8 mouse cellular contexts compared by ENCODE assay signal in genomic region chr6:54971731-54972110, GRCm38 (mm10). TPM values are rescaled to one million over a fixed set of nuclear protein-coding genes. Genes with fewer than 3 reads are reported as not detected.
DNase-seq lines count a peak whose midpoint lies in the region; ATAC-seq and TF ChIP-seq lines count a peak whose summit lies in the region.

No protein-coding gene starts in this region.

- H3K9me3 ChIP-seq in embryonic facial prominence, embryonic 15.5 days (replicated peaks) = no peaks in the 10 kb centered on the region
- no peaks in the 10 kb centered on the region for H3K9me3 ChIP-seq in hindbrain, embryonic 14.5 days (ENCODE audit: control insufficient read depth, low read length)
- H3K9me3 ChIP-seq in liver, embryonic 14.5 days (ENCODE audit: control insufficient read depth, low read length) = no peaks in the 10 kb centered on the region

- H3K9ac ChIP-seq in embryonic facial prominence, embryonic 15.5 days = peak overlapping the region; percentile 57
- no peak overlapping the region for H3K9ac ChIP-seq in hindbrain, embryonic 14.5 days
- no peak overlapping the region; the same call in 1 of the 2 replicates for H3K9ac ChIP-seq in liver, embryonic 14.5 days (replicated peaks)

- TF ChIP-seq POLR2A in small intestine, adult 2 months (IDR thresholded peaks at IDR 0.05; ENCODE audit: low read depth, low read length) = no peak

- peak overlapping the region; percentile 69 for H3K4me3 ChIP-seq in embryonic facial prominence, embryonic 15.5 days (replicated peaks)
- peak overlapping the region; percentile 44 for H3K4me3 ChIP-seq in hindbrain, embryonic 14.5 days (replicated peaks; ENCODE audit: low read length)
- H3K4me3 ChIP-seq in liver, embryonic 14.5 days (ENCODE audit: insufficient read depth in 1 of 2, low read depth in 2 of 2, low read length in 2 of 2) = peak overlapping the region; percentile 51 to 67
- H3K4me3 ChIP-seq in small intestine, adult 2 months (ENCODE audit: low read depth, low read length) = peak overlapping the region; percentile 95

- no peak for TF ChIP-seq EP300 in liver, embryonic 14.5 days (IDR thresholded peaks at IDR 0.05; ENCODE audit: low read depth)

- no peaks in the 10 kb centered on the region for H3K27me3 ChIP-seq in embryonic facial prominence, embryonic 15.5 days
- H3K27me3 ChIP-seq in hindbrain, embryonic 14.5 days (ENCODE audit: control insufficient read depth, insufficient read depth, low read length) = peaks cover 16% of the 10 kb centered on the region; the same call in 1 of the 2 replicates
- H3K27me3 ChIP-seq in liver, embryonic 14.5 days (ENCODE audit: control insufficient read depth, insufficient read depth, low read length) = peaks cover 8% of the 10 kb centered on the region
- H3K27me3 ChIP-seq in small intestine, adult 2 months (ENCODE audit: control insufficient read depth, insufficient read depth, low read length) = no peaks in the 10 kb centered on the region

- H3K4me1 ChIP-seq in embryonic facial prominence, embryonic 15.5 days = no peaks in the 10 kb centered on the region
- H3K4me1 ChIP-seq in hindbrain, embryonic 14.5 days (replicated peaks; ENCODE audit: control insufficient read depth, insufficient read depth, low read length) = no peaks in the 10 kb centered on the region
- H3K4me1 ChIP-seq in liver, embryonic 14.5 days (replicated peaks; ENCODE audit: control insufficient read depth in 2 of 2, insufficient read depth in 2 of 2, low read length in 1 of 2) = 0 out of 4 replicates have a peak, but pooled peaks cover 0 to 2% of the 10 kb centered on the region in 2 experiments
- H3K4me1 ChIP-seq in small intestine, adult 2 months (ENCODE audit: control insufficient read depth, insufficient read depth, insufficient read length, low read length) = peaks cover 11% of the 10 kb centered on the region

- no peaks in the 10 kb centered on the region for H3K36me3 ChIP-seq in embryonic facial prominence, embryonic 15.5 days
- H3K36me3 ChIP-seq in hindbrain, embryonic 14.5 days (replicated peaks; ENCODE audit: control insufficient read depth, insufficient read depth) = no peaks in the 10 kb centered on the region
- H3K36me3 ChIP-seq in liver, embryonic 14.5 days (replicated peaks; ENCODE audit: control insufficient read depth, insufficient read depth, low read depth) = no peaks in the 10 kb centered on the region
- no peaks in the 10 kb centered on the region for H3K36me3 ChIP-seq in small intestine, adult 2 months (ENCODE audit: control insufficient read depth, insufficient read depth, low read length)

- no peak for ATAC-seq in embryonic facial prominence, embryonic 15.5 days (ENCODE audit: insufficient number of reproducible peaks, low FRiP score, low TSS enrichment, low read depth)
- ATAC-seq in hindbrain, embryonic 14.5 days (ENCODE audit: low FRiP score) = no peak
- ATAC-seq in liver, embryonic 14.5 days (ENCODE audit: insufficient read depth) = no peak

- TF ChIP-seq CTCF in liver, embryonic 14.5 days (IDR thresholded peaks at IDR 0.05; ENCODE audit: low read depth) = no peak
- TF ChIP-seq CTCF in small intestine, adult 2 months (IDR thresholded peaks at IDR 0.05; ENCODE audit: extremely low read depth, insufficient read length, insufficient replicate concordance, low read depth, low read length) = no peak

- H3K4me2 ChIP-seq in embryonic facial prominence, embryonic 15.5 days (replicated peaks) = peak overlapping the region; percentile 67
- peak overlapping the region; percentile 84 for H3K4me2 ChIP-seq in hindbrain, embryonic 14.5 days (replicated peaks)
- peak overlapping the region; percentile 76 for H3K4me2 ChIP-seq in liver, embryonic 14.5 days (ENCODE audit: low read depth)

- 14% methylated on average over 8 of the region's 8 CpGs for WGBS in embryonic facial prominence, embryonic 15.5 days
- 12% methylated on average over 8 of the region's 8 CpGs for WGBS in hindbrain, embryonic 14.5 days
- WGBS in liver, embryonic 14.5 days (ENCODE audit: insufficient replicate concordance) = 37% methylated on average over 8 of the region's 8 CpGs
- WGBS in small intestine, adult 2 months = 12% methylated on average over 8 of the region's 8 CpGs

- DNase-seq in adrenal gland, adult (ENCODE audit: inconsistent age in 2 of 2, low spot score in 1 of 2) = peak; percentile 37 to 79
- DNase-seq in adrenal gland, postnatal 4 days (ENCODE audit: low spot score in 2 of 2) = no peak
- DNase-seq in hindbrain, embryonic 14.5 days (ENCODE audit: low spot score) = no peak
- no peak for DNase-seq in liver, embryonic 14.5 days (ENCODE audit: low read depth in 3 of 3, low spot score in 3 of 3)
- DNase-seq in frontal cortex, postnatal 14 days (ENCODE audit: low spot score in 2 of 2) = no peak
- DNase-seq in right cerebral cortex, postnatal 25 days = no peak

- peak overlapping the region; percentile 77 for H3K27ac ChIP-seq in embryonic facial prominence, embryonic 15.5 days (replicated peaks)
- H3K27ac ChIP-seq in hindbrain, embryonic 14.5 days = peak overlapping the region; percentile 33; the same call in 1 of the 2 replicates
- H3K27ac ChIP-seq in liver, embryonic 14.5 days = no peak overlapping the region
- H3K27ac ChIP-seq in small intestine, adult 2 months (ENCODE audit: insufficient read depth, low read depth, low read length) = peak overlapping the region; percentile 89

RNA-seq across cellular contexts. Expression of gene Nod1, which starts 0.7 kb away (rescaled TPM):
- total RNA-seq in adrenal gland, postnatal 4 days (2021) = 1 to 10 TPM; 9.1 to 9.8 TPM
- polyA plus RNA-seq in embryonic facial prominence, embryonic 15.5 days (2015; fragmentation: Nextera tagmentation; extraction: Ambion mirVana) = 8.8 and 10.6 TPM in 2 replicates
- 2.7 and 3.3 TPM in 2 replicates for polyA plus RNA-seq in hindbrain, embryonic 14.5 days (2014; fragmentation: Nextera tagmentation; extraction: Ambion mirVana)
- polyA plus RNA-seq in liver, embryonic 14.5 days (2012; rRNA removed) = 1.9 TPM in 2 replicates
- polyA plus RNA-seq in liver, embryonic 14.5 days (2014; fragmentation: Nextera tagmentation; extraction: Ambion mirVana) = 1.4 and 1.5 TPM in 2 replicates
- 8.5 and 11.2 TPM in 2 replicates for polyA plus RNA-seq in small intestine, adult 2 months (2012; rRNA removed)

RNA-seq across cellular contexts. Expression of gene Ggct, which starts 21.0 kb away (rescaled TPM):
- 10 to 100 TPM in 1 of 2 experiments, 1 to 10 TPM in 1; 7.1 to 13.2 TPM for total RNA-seq in adrenal gland, postnatal 4 days (2021)
- 23.6 and 24.1 TPM in 2 replicates for polyA plus RNA-seq in embryonic facial prominence, embryonic 15.5 days (2015; fragmentation: Nextera tagmentation; extraction: Ambion mirVana)
- 14.8 and 15.2 TPM in 2 replicates for polyA plus RNA-seq in hindbrain, embryonic 14.5 days (2014; fragmentation: Nextera tagmentation; extraction: Ambion mirVana)
- polyA plus RNA-seq in liver, embryonic 14.5 days (2012; rRNA removed) = 0.31 and 1.1 TPM in 2 replicates
- 4.4 and 6.1 TPM in 2 replicates for polyA plus RNA-seq in liver, embryonic 14.5 days (2014; fragmentation: Nextera tagmentation; extraction: Ambion mirVana)
- 0.17 and 1.5 TPM in 2 replicates for polyA plus RNA-seq in small intestine, adult 2 months (2012; rRNA removed)

Comparison
In these comparisons a context has a peak if more than half of its experiments do, and no peak if none do; other contexts are left out.
1. DNase-seq: peak in adrenal gland, adult (2 of 2); none in adrenal gland, postnatal 4 days (0 of 2), hindbrain, embryonic 14.5 days (single experiment), liver, embryonic 14.5 days (0 of 3), frontal cortex, postnatal 14 days (0 of 2) and right cerebral cortex, postnatal 25 days (single experiment).
2. H3K4me3 ChIP-seq: peak in every context shown above with its lines; median percentile 95 in small intestine, adult 2 months; 69 in embryonic facial prominence, embryonic 15.5 days; 59 in liver, embryonic 14.5 days; 44 in hindbrain, embryonic 14.5 days.
3. Peak in every context shown above with its lines, with median percentiles within 50 percentile points of each other: H3K4me2 ChIP-seq.